Mouse (Mus musculus): ENCODE results near the gene Gm26620.
A peak's percentile ranks its signal among the peaks of the same experiment; 100 is the strongest.

Gm26620 gene

DNA sequence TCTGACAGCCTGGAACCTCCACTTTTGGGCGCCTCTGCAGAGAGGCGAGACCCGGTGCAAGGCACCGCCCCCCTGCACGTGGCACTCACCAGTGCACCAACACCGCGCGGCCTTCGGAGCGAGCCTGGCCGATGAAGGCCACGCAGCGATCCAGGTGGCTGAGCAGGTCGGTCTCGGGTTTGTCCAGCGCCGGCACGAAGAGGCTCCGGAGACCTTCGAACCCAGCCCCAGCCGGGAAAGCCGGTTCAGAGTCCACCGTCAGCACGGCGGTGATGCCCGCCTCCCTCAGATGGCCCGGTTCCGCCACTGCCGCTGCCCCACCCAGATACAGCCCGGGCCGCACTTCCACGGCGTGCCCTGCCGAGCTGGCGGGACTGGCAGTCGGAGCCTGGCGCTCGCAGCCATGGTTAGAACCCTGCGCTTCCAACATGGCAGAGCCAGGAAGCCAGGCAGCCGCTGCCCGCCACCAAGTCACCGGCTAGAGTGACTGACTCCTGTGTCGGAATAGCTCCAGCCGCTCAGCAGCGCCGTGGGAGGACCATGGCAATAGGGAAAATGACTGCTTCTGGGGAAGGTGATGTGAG, at the start of gene Gm26620, which contains the start of gene Dusp12:
Gene Gm26620 (plus strand): TSS at position 88 of the 584 bp plus-strand sequence.
Gene Dusp12 (minus strand): TSS at position 563 of the 584 bp plus-strand sequence.
- DNase-seq (ENCODE audit: low spot score in 2 of 2): peak; percentile 76 to 84

DNA sequence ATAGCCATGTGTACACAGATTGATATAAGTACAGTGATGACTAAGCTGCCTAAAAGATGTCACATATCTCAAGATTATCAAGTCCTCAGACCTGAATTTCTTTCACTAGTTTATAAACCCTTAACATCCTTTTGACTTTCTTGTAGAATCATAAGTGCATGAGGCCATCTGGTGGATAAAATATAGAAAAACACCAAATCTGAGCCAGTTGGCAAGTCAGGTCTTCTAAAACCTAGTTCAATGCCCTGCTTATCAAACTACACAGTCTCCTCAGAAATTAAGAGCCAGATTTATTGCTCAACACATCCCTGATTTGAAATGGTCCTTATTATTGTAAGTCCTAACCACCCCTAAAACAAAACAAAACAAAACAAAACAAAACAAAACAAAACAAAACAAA, 45.2 kb upstream of the Gm26620 start:
- DNase-seq (ENCODE audit: low spot score in 2 of 2): no peak

DNA sequence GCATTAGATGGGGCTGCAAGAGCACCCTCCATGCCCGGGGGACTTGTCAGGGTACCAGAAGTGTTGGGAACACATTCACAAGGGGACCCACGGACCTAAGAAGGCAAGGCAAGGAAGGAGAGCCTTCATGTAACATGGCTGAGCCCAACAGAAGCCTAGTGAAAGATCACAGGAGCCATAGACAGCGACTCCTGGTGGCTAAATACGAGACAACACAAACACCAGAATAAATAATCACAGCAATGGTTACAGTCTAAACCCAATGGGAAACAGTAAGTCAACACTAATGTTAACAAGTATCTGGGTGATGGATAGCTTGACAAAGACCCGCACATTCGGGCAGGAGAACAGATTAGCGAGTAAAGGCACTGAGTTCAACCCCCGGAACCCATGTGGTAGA, 40.5 kb upstream of the Gm26620 start:
- no peak for DNase-seq (ENCODE audit: low spot score in 2 of 2)

DNA sequence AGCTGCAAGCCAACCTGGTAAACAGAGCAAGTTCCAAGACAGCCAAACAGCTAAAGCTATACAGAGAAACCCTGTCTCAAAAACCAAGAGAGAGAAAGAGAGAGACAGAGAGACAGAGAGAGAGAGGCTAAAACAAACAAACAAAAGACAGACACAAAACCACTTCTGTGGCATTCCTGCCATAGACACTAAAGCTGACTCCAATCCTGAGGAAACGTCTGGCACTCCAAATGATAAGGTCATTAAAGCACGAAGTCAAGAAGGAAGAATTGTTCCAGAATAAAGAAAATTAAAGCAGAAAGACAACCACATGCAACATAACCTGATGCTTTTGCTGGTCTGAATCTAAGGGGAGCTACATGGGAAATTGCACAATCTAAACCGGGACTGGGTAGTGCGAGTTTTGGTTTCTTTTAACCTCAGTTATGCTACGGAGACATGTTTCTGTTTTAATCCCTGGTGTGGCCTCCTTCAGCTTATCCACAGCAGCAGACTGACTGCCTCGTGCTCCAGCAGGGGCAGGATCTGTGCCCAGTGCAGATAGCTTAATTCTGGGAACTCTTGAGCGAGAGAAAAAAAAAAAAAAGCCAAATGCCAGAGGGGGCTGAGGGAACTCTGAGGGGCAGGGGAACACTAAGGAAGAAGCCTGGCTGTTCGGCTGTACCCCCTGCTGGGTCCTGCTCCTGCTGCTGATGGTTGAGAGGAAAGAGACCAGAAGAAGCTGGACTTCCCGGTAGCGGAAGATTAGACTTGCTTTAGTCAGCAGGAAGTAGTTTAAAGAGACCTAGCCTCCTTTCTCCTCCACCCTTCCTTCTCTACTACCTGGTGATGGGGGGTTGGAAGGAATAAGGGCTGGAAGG, 39.2 kb upstream of the Gm26620 start:
- DNase-seq (ENCODE audit: low spot score in 2 of 2): no peak

DNA sequence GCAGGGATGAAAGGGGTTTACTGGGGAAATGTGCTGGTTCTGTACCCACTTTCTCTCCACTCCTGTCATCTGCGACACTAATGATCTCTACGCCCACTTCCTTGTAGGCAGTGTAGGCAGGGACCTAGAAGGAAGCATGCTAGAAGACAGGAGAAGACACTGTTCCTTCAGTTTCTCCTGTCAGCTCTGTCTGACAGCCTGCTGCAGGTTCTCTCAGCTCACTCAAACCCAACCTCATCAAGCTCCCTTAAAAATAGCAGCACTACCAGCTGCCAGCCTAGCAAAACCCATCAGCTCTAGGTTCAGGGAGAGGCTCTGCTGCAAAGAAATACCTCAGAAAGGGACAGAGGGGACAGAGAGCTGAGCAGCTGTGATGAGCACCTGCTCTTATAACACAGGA, 34.9 kb upstream of the Gm26620 start:
- no peak for DNase-seq (ENCODE audit: low spot score in 2 of 2)

DNA sequence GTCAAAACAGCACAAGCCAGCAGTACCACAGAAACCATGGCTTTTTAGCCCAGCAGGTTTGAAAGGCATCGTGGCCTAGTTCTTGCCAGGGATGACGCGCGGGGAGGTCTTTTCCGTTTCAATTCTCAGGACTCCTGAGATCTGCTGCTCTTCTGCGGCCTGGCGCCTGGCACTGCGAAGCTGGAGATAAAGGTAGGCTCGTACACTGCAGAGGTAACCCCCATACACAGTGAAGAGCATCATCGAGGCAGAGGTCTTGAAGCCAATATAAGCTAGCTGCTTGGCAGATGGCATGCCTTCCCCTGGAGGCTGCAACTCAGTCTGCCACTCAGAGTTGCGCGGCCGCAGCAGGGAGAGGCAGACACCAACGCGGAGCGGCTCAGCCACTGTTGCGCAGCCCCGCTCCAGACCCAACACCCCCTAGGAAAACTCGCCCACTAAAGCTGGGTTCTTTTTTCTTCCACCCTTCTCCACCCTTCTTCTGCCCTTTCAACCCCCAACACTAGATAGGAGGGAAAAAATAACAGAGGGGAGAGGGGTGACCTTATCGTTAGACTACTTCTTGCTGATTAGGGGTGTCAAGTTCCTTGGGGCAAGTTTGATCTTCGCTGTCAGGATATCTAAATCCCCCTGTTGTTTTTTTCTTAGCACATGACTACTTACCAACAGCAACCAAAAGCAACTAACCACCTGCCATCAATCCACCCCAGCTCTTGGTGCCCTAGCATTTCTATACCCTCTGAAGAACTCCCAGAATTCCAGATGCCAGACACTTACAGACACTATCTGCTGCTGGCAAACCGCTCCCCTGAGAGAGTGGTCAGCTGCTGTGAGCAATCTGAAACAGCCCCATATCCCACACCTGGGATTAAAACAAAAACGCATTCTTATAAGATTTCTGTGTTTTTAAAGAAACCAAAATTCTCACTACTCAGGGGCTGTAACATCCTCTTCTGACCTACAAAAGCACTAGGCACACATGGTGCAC, 33.9 kb upstream of the Gm26620 start:
- no peak for DNase-seq (ENCODE audit: low spot score in 2 of 2)

DNA sequence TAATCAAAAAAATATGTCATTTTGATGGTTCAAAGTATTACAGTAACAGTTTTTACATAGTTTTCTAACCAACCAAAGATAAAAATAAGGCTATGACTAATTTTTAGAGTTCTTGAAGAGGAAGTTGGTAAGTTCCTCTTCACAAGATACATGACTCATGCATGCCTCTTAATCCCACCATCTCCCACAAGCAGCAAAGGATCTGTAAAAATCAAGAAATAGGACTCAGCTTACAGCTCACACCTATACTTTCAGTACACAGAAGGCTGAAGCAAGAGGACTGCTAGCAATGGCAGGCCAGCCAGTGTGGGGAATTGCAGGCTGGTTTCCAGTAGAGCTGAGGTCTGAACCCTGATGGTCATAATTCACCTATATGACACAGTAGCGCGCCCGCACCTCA, 31.3 kb upstream of the Gm26620 start:
- no peak for DNase-seq (ENCODE audit: low spot score in 2 of 2)

DNA sequence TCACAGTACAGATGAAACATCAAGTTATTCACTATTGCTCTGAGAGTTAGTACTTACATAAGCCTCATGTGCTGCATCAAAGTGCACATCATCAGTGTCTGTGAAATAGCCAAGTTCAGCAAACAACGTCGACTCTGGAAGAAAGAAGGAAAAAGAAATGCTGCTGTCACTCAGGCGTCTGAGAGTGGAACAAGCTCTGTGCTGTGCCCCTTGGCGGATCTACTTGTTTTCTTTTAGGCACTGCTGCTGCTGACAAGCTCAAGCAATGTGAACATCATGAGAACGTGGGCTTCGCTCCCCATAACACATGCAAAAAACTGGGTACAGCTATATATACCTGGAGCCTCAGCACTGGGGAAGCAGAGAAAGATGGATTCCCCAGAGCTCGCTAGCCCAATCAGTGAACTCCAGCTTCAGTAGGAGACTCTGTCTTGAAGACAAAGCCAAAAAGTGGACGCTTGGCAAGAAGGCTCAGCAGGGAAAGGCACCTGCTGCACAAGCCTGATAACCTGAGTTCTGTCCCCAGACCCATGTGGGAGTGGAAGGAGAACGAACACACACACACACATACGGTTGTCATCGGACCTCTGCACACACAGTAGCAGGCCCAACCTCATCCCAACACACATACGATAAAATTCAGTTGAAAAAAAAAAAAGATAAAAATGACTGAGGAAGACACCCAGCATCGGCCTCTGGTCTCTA, 29.7 kb upstream of the Gm26620 start:
- DNase-seq (ENCODE audit: low spot score in 2 of 2): no peak

DNA sequence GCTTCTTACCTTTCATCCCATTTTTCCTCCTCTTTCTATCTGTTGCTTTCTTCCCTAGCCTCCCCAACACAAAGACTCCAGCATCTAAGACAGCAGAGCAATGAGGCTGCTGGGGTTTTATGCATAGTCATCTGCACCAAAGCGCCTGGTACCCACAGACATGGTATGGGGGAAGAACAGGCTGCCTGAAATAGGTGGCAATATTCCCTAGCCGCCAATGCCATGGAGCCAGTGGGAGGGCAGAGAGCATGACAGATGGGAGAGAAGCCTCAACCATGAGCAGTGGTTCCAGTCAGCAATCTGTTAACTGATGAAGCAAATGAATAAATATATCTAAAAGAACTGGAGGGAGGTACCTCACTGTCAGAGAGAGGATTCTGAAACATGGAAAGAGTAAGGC, 27.5 kb upstream of the Gm26620 start:
- DNase-seq (ENCODE audit: low spot score in 2 of 2): no peak

DNA sequence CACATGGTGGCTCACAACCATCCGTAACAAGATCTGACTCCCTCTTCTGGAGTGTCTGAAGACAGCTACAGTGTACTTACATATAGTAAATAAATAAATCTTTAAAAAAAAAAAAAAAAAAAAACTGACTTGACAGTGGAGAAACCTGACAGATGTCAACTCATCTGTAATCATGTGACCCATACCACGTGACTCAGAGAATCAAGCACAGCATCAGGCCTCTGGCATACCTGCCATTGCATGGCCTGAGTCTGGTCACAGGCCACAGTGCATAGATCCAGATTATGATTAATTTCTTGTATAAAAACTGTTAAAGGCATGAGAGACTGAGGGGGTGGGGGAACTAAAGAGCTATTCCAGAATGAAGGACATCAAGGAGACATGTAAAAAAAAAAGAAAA, 26.0 kb upstream of the Gm26620 start:
- DNase-seq (ENCODE audit: low spot score in 2 of 2): no peak

DNA sequence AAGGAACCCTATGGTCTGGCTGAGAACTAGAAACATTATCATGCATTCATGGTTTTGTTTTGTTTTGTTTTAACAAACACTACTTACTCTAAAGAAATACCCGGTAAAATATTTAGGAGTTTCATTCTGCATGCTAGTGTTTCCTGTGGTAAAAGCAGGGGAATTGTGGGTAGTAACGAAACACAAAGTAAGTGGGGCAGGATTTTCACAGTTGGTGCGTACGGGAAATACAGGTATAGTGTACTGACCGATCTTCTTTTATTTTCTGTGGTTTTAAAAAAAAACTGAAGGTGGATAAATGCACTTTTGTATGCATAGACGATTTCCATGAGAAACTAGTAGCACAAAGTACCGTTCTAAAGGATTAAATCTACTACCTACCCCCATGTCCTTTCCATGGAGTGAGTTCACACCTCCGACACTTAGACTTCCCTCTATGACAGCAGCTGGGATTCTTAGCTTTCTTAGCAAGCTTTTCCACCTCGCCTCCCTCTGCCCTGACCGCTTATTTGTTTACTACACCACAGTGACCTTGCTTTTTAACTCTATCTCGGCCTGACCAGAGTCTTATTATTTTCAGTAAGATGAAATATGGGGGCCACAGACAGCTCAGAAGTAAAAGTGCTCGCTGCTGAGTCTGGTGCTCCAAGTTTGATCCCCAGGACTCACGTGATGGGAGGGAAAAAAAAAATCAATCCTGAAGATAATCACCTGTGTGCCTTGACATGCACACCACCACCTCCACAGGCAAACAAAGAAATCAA, 23.0 kb upstream of the Gm26620 start:
- no peak for DNase-seq (ENCODE audit: low spot score in 2 of 2)

DNA sequence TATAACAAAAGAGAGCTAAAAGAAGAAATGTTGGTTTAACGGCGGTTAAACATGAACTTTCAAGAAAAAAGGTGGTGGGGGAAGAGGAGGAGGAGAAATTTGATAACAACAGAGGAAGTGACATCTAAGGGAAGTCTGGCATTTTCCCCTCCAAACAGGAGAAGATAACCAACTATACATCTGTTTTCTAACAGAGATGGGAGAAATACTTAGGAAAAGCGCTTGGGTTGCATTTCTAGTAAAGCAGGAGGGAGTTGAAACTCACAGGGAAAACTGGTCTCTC, 22.5 kb upstream of the Gm26620 start:
- DNase-seq (ENCODE audit: low spot score in 2 of 2): no peak

DNA sequence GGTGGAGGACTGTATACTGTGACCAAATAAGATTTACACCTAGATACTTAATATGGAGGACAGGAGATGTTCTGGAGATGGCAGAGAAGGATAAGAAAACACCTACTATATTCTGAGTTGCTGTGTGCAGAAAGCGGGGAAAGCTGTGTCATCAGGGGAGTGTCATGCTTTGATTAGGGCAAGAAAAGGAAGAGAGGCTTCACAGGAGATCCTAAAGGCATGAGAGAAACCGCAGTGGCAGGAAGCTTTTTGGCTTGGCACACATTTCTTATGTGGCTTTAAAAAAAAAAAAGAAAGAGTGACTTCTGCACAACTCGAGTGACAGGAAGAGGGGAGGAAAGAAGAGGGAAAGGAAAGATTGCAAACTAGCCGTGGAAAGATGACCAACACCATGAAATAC, 21.8 kb upstream of the Gm26620 start:
- no peak for DNase-seq (ENCODE audit: low spot score in 2 of 2)

DNA sequence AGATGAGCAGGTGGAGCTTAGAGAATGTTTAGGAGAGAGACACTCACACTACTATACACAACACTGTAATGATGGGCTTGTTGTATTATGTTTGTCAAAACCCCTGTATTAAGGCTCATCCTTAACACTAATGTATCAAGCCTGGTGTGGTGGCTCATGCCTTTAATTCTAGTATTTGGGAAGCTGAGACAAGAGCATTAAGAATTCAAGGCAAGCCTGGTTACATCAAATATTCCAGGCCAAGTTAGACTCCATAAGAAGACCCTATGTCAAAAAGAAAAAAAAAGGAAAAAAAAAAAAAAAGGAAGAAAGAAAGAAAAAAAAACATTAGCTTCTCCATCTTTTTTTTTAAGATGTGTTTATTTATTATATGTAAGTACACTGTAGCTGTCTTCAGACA, 20.6 kb upstream of the Gm26620 start:
- DNase-seq (ENCODE audit: low spot score in 2 of 2): no peak

DNA sequence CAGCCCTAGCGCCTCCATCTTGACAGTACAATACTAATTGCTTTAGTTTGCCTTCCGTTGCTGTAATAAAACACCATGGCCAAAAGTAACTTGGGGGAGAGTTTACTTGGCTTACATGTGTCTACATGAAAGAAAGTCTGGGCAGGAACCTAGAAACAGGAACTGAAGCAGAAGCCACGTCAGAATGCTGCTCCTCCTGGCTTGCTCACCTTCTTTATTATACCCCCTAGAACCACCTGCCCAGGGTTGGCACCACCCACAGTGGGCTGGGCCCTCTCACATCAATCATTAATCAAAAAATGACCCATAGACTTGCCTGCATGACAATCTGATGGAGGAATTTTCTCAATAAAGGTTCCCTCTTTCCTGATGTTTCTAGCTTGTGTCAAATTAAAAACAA, 20.1 kb upstream of the Gm26620 start:
- no peak for DNase-seq (ENCODE audit: low spot score in 2 of 2)

DNA sequence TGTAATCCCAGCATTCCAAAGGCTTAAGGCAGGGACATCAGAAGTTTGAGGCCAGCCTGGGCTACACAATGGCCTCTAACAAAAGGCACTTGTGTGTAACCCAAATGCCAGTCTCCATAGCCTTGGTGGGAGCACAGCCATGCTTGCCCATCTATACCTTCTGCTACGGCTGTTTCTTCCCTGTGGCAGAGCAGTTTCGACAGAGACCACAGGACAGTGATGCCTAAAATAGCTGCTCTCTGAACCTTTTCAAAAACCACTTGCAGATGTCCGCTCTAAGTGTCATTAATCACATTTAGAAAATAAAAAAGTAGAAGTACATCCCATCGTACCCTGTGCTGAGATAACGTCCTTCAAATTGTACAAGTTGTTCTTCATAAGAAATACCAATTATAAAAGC, 19.5 kb upstream of the Gm26620 start:
- no peak for DNase-seq (ENCODE audit: low spot score in 2 of 2)

DNA sequence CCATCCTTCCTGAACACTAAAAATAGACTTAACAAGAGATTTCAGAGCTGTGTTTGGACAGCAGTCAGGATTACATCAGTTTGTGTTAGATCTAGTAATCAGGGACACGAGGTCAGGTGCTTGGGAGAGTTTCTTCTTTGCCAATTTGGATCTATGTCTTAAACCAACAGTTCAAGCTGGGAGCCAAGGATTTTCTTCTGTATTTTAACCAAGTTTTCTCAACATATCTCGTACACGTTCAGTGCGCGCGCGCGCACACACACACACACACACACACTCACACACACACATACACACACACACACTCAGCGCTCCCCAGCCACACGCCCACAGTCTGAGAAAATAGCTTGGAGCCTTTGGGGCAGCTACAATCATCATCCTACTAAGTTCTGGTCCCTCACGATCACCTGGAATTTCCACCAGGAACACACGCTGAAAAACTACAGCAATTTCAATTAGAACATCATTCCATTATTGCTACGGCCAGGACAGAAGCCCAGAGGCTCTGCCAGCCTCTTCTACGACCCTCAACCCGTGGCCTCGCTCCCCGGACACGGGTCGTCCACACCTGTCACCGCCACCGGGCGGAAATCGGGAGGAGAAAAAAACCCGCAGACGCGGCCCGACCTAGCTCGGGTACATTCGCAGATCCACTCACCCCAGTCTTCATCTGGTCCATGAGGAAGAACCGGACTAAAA, 17.7 kb upstream of the Gm26620 start:
- no peak for DNase-seq (ENCODE audit: low spot score in 2 of 2)

DNA sequence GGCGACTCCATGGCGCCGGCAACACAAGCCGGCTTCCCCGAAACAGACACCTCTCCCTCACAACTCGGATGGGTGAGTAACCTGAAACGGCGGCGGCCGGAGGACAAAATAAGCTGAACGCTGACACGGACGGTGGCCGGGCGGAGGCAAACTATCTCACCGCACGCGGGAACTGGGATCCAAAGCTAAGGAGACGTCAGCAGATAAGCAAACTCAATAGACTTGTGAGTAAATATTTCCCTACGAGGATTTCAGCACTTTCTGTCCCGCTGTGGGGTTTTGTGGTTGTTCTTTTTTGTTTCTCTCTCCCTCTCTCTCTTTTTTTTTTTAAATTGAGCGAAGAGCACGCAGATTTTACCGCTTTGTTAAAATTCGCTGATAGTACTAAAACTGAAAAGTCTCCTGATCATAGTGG, 17.2 kb upstream of the Gm26620 start, which contains the start of gene Atf6:
Gene Atf6 (minus strand): TSS at position 81 of the 415 bp plus-strand sequence.
- DNase-seq (ENCODE audit: low spot score in 2 of 2): peak; percentile 94 to 97

DNA sequence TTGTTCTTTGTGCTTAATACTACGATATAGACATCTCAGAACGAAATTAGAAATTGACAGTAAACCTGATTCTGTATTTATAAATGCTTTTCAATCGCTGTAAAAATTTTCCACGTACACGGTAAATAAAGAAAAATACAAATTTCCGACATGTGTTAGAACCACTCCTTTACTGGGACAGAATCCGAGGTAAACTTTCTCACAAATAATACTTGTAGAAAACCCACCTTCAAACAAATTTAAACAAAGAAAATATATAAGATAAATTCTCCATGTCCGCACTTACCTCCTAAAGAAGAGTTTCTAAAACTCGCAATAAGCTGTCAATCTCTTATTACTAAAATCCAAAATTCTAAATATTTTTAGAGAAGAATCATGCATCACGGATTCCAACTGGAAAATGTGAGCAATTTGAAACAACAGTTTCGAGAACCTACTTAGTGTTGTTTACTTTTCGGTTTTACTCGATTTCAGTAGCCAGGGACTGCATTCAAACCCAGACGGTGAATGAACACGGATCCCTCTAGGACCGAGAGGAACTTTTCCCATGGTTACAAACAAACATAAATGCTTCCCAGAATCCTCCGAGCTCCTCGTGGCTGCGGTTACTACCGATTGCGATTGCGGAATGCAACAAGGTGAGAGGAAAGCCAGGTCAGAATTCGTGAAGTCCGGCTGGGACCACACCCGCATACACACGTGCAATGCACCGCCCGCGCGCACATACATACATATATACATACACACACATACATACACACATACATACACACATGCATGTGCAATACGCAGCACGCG, 16.6 kb upstream of the Gm26620 start:
- DNase-seq (ENCODE audit: low spot score in 2 of 2): peak; percentile 42 to 61

DNA sequence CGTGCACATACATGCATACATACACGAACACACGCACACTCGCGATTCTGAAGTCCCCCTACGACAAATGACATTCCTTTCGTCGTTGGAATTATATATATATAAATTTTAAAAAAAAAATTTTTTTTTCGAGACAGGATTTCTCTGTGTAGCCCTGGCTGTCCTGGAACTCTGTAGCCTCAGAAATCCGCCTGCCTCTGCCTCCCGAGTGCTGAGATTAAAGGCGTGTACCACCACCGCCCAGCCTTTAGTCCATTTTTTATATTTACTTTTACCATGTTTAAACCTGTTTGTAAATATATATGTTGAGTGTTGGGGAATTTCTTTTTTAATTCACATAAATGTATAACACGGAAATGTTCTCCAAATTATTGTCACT, 16.0 kb upstream of the Gm26620 start:
- no peak for DNase-seq (ENCODE audit: low spot score in 2 of 2)

Measured in urinary bladder, postnatal 4 days (tissue).